Mouse (Mus musculus): Measurements from ENCODE around the gene Exoc2. TPM values are rescaled to one million over a fixed set of nuclear protein-coding genes. Genes with fewer than 3 reads are reported as not detected.

Gene Exoc2
- polyA plus RNA-seq, 2 experiments = 7.0 to 13.8 TPM

- WGBS (ENCODE audit: insufficient replicate concordance) = 69% methylated on average over 4 of the region's 4 CpGs
- H3K4me2 ChIP-seq (ENCODE audit: low read depth) = no peak overlapping the region
- ATAC-seq (ENCODE audit: insufficient read depth) = no peak
Observed at GRCm38 (mm10) chr13:30892315-30892714, 81.6 kb downstream of the Exoc2 start.

GRCm38 (mm10) chr13:30891223-30891622, 82.7 kb downstream of the Exoc2 start:
- Histone ChIP-seq H3K27me3 (ENCODE audit: control insufficient read depth, insufficient read depth, low read length) (no peaks in the 10 kb centered on the region), H3K9ac (replicated peaks) (no peak overlapping the region), H3K4me2 (ENCODE audit: low read depth) (no peak overlapping the region), H3K4me1 (replicated peaks; ENCODE audit: control insufficient read depth in 2 of 2, insufficient read depth in 2 of 2, low read length in 1 of 2) (no peaks in the 10 kb centered on the region), H3K36me3 (replicated peaks; ENCODE audit: control insufficient read depth, insufficient read depth, low read depth) (no peaks in the 10 kb centered on the region; the same call in 1 of the 2 replicates), H3K9me3 (ENCODE audit: control insufficient read depth, low read length) (no peaks in the 10 kb centered on the region), H3K4me3 (ENCODE audit: insufficient read depth in 1 of 2, low read depth in 2 of 2, low read length in 2 of 2) (no peak overlapping the region), H3K27ac (no peak overlapping the region)
- TF ChIP-seq EP300 (IDR thresholded peaks at IDR 0.05; ENCODE audit: low read depth) (no peak), CTCF (IDR thresholded peaks at IDR 0.05; ENCODE audit: low read depth) (no peak)
- ATAC-seq (ENCODE audit: insufficient read depth) (no peak), DNase-seq (ENCODE audit: low read depth in 3 of 3, low spot score in 3 of 3) (no peak)
- WGBS (ENCODE audit: insufficient replicate concordance) = 73% methylated on average over 5 of the region's 5 CpGs

More at GRCm38 (mm10) chr13:30892315-30892714, 81.6 kb downstream of the Exoc2 start:
- Histone ChIP-seq H3K4me1 (replicated peaks; ENCODE audit: control insufficient read depth in 2 of 2, insufficient read depth in 2 of 2, low read length in 1 of 2) (no peaks in the 10 kb centered on the region), H3K9ac (replicated peaks) (no peak overlapping the region), H3K27me3 (ENCODE audit: control insufficient read depth, insufficient read depth, low read length) (no peaks in the 10 kb centered on the region), H3K9me3 (ENCODE audit: control insufficient read depth, low read length) (no peaks in the 10 kb centered on the region), H3K4me3 (ENCODE audit: insufficient read depth in 1 of 2, low read depth in 2 of 2, low read length in 2 of 2) (no peak overlapping the region), H3K27ac (no peak overlapping the region), H3K36me3 (replicated peaks; ENCODE audit: control insufficient read depth, insufficient read depth, low read depth) (no peaks in the 10 kb centered on the region)
- TF ChIP-seq EP300 (IDR thresholded peaks at IDR 0.05; ENCODE audit: low read depth) (no peak), CTCF (IDR thresholded peaks at IDR 0.05; ENCODE audit: low read depth) (no peak)
- no peak for DNase-seq (ENCODE audit: low read depth in 3 of 3, low spot score in 3 of 3)

- Histone ChIP-seq H3K4me3 (ENCODE audit: insufficient read depth in 1 of 2, low read depth in 2 of 2, low read length in 2 of 2) (no peak overlapping the region), H3K9me3 (ENCODE audit: control insufficient read depth, low read length) (no peaks in the 10 kb centered on the region), H3K27ac (no peak overlapping the region), H3K9ac (replicated peaks) (no peak overlapping the region), H3K4me2 (ENCODE audit: low read depth) (no peak overlapping the region), H3K4me1 (replicated peaks; ENCODE audit: control insufficient read depth in 2 of 2, insufficient read depth in 2 of 2, low read length in 1 of 2) (no peaks in the 10 kb centered on the region), H3K27me3 (ENCODE audit: control insufficient read depth, insufficient read depth, low read length) (no peaks in the 10 kb centered on the region), H3K36me3 (replicated peaks; ENCODE audit: control insufficient read depth, insufficient read depth, low read depth) (no peaks in the 10 kb centered on the region; the same call in 1 of the 2 replicates)
- ATAC-seq (ENCODE audit: insufficient read depth) (no peak), DNase-seq (ENCODE audit: low read depth in 3 of 3, low spot score in 3 of 3) (peak; percentile 42 to 50 (median 45))
- 15% methylated on average over 3 of the region's 3 CpGs for WGBS (ENCODE audit: insufficient replicate concordance)
- TF ChIP-seq EP300 (IDR thresholded peaks at IDR 0.05; ENCODE audit: low read depth) = no peak
- TF ChIP-seq CTCF (IDR thresholded peaks at IDR 0.05; ENCODE audit: low read depth) = peak; percentile 92
Observed at GRCm38 (mm10) chr13:30888480-30888879, 85.4 kb downstream of the Exoc2 start.

- no peak for ATAC-seq (ENCODE audit: insufficient read depth)
- no peak overlapping the region for H3K4me3 ChIP-seq (ENCODE audit: insufficient read depth in 1 of 2, low read depth in 2 of 2, low read length in 2 of 2)
- H3K9ac ChIP-seq (replicated peaks) = no peak overlapping the region
- no peak for TF ChIP-seq EP300 (IDR thresholded peaks at IDR 0.05; ENCODE audit: low read depth)
- TF ChIP-seq CTCF (IDR thresholded peaks at IDR 0.05; ENCODE audit: low read depth) = no peak
- no peak for DNase-seq (ENCODE audit: low read depth in 3 of 3, low spot score in 3 of 3)
- no peaks in the 10 kb centered on the region for H3K9me3 ChIP-seq (ENCODE audit: control insufficient read depth, low read length)
- H3K27me3 ChIP-seq (ENCODE audit: control insufficient read depth, insufficient read depth, low read length) = no peaks in the 10 kb centered on the region
- WGBS (ENCODE audit: insufficient replicate concordance) = 75% methylated on average over 5 of the region's 5 CpGs
- no peak overlapping the region for H3K4me2 ChIP-seq (ENCODE audit: low read depth)
- H3K36me3 ChIP-seq (replicated peaks; ENCODE audit: control insufficient read depth, insufficient read depth, low read depth) = no peaks in the 10 kb centered on the region; the same call in 1 of the 2 replicates
- H3K27ac ChIP-seq = no peak overlapping the region
- no peaks in the 10 kb centered on the region for H3K4me1 ChIP-seq (replicated peaks; ENCODE audit: control insufficient read depth in 2 of 2, insufficient read depth in 2 of 2, low read length in 1 of 2)
Observed at GRCm38 (mm10) chr13:30880310-30880709, 93.6 kb downstream of the Exoc2 start.

GRCm38 (mm10) chr13:30879871-30880270, 94.0 kb downstream of the Exoc2 start:
- 87% methylated on average over 1 of the region's 1 CpGs for WGBS (ENCODE audit: insufficient replicate concordance)
- no peak for DNase-seq (ENCODE audit: low read depth in 3 of 3, low spot score in 3 of 3)
- no peak overlapping the region for H3K4me2 ChIP-seq (ENCODE audit: low read depth)

More at GRCm38 (mm10) chr13:30879871-30880270, 94.0 kb downstream of the Exoc2 start:
- Histone ChIP-seq H3K36me3 (replicated peaks; ENCODE audit: control insufficient read depth, insufficient read depth, low read depth) (no peaks in the 10 kb centered on the region; the same call in 1 of the 2 replicates), H3K27ac (no peak overlapping the region), H3K4me1 (replicated peaks; ENCODE audit: control insufficient read depth in 2 of 2, insufficient read depth in 2 of 2, low read length in 1 of 2) (no peaks in the 10 kb centered on the region), H3K27me3 (ENCODE audit: control insufficient read depth, insufficient read depth, low read length) (no peaks in the 10 kb centered on the region), H3K9me3 (ENCODE audit: control insufficient read depth, low read length) (no peaks in the 10 kb centered on the region), H3K9ac (replicated peaks) (no peak overlapping the region), H3K4me3 (ENCODE audit: insufficient read depth in 1 of 2, low read depth in 2 of 2, low read length in 2 of 2) (no peak overlapping the region)
- no peak for TF ChIP-seq EP300 (IDR thresholded peaks at IDR 0.05; ENCODE audit: low read depth)
- no peak for TF ChIP-seq CTCF (IDR thresholded peaks at IDR 0.05; ENCODE audit: low read depth)
- no peak for ATAC-seq (ENCODE audit: insufficient read depth)
